Mouse (Mus musculus) limb, embryonic 11.5 days (tissue): ENCODE data around the gene Tcp10a. TPM values are rescaled to one million over a fixed set of nuclear protein-coding genes. Genes with fewer than 3 reads are reported as not detected.
"Not testable (repeated sequence)": the region's sequence is repeated elsewhere in the genome, so short reads cannot be mapped to it uniquely, and the experiment has no call there.

Source experiments
- ATAC-seq: fragments of 200-750 bp; cut with Nextera tagmentation; 2 replicates; pipeline ENCODE4 v1.8.0; 2017; ENCODE audit warnings: low read depth; ENCODE audit not compliant: insufficient number of reproducible peaks, low FRiP score, low TSS enrichment
- DNase-seq: peaks from one replicate; pipeline ENCODE4 v3.0.0-alpha.2; 2015; ENCODE audit warnings: low spot score
- H3K27ac ChIP-seq: fragments of 300-500 bp; sonication (generic); replicated peaks from 2 replicates; pipeline ENCODE4 v1.5.1; 2014; ENCODE audit warnings: low read depth, mild to moderate bottlenecking, low read length
- H3K27me3 ChIP-seq: fragments of 300-500 bp; sonication (generic); 2 replicates; pipeline ENCODE4 v1.6.1; 2014; ENCODE audit warnings: mild to moderate bottlenecking, low read length, mixed read lengths; ENCODE audit not compliant: control insufficient read depth, insufficient read depth
- H3K36me3 ChIP-seq: fragments of 300-500 bp; sonication (generic); 2 replicates; pipeline ENCODE4 v1.6.1; 2014; ENCODE audit warnings: mild to moderate bottlenecking, low read length, moderate library complexity, mixed read lengths; ENCODE audit not compliant: control insufficient read depth, insufficient read depth
- H3K4me1 ChIP-seq: fragments of 300-500 bp; sonication (generic); 2 replicates; pipeline ENCODE4 v1.6.1; 2014; ENCODE audit warnings: low read length, mixed read lengths; ENCODE audit not compliant: control insufficient read depth, insufficient read depth
- H3K4me2 ChIP-seq: fragments of 300-500 bp; sonication (generic); 2 replicates; pipeline ENCODE4 v1.6.1; 2014; ENCODE audit warnings: low read depth, mild to moderate bottlenecking, moderate library complexity; ENCODE audit not compliant: severe bottlenecking
- H3K4me3 ChIP-seq: fragments of 300-500 bp; sonication (generic); 2 replicates; pipeline ENCODE4 v1.5.1; 2014; ENCODE audit warnings: low read depth, low read length
- H3K9ac ChIP-seq: fragments of 300-500 bp; sonication (generic); 2 replicates; pipeline ENCODE4 v1.6.1; 2014; ENCODE audit warnings: mild to moderate bottlenecking, low read length
- H3K9me3 ChIP-seq: fragments of 300-500 bp; sonication (generic); 2 replicates; pipeline ENCODE4 v1.6.1; 2016; ENCODE audit warnings: low read length; ENCODE audit not compliant: control insufficient read depth
- WGBS: fragments of 180-500 bp; shearing (Covaris S2); extraction: QIAGEN DNeasy Blood & Tissue Kit; methylation state at CpG from one replicate; pipeline ENCODE4 v1.1.7; 2014; 5-methylcytosine and 5-hydroxymethylcytosine counted together
- polyA plus RNA-seq: library from polyadenylated mRNA; unstranded; fragments of >200 nt; fragmentation: Nextera tagmentation; extraction: Ambion mirVana; gene quantifications from 2 replicates; pipeline ENCODE4 v1.2.1, GENCODE M21; 2014

Tcp10a gene
- polyA plus RNA-seq, 1 experiment from 2014 or later, result not detected

- H3K4me2 ChIP-seq, DNase-seq, ATAC-seq, H3K9ac ChIP-seq, H3K4me3 ChIP-seq, H3K27ac ChIP-seq, H3K4me1 ChIP-seq, H3K36me3 ChIP-seq, H3K9me3 ChIP-seq, H3K27me3 ChIP-seq: not testable (repeated sequence)
- WGBS, result 22% methylated on average over 2 of the region's 3 CpGs
These were observed 53.5 kb downstream of the Tcp10a start for GRCm38 (mm10) chr17:7377907-7378306.

GRCm38 (mm10) chr17:7382711-7383110, 58.3 kb downstream of the Tcp10a start:
- ATAC-seq, H3K4me1 ChIP-seq, H3K27ac ChIP-seq, H3K9me3 ChIP-seq, H3K9ac ChIP-seq, H3K27me3 ChIP-seq, H3K4me2 ChIP-seq, DNase-seq, H3K36me3 ChIP-seq, H3K4me3 ChIP-seq: not testable (repeated sequence)
- WGBS, result 82% methylated on average over 1 of the region's 3 CpGs

- ATAC-seq, result not testable (repeated sequence)
- WGBS, result 82% methylated on average over 10 of the region's 13 CpGs
These were observed 59.0 kb downstream of the Tcp10a start for GRCm38 (mm10) chr17:7383167-7384143.

GRCm38 (mm10) chr17:7385364-7385763, 60.9 kb downstream of the Tcp10a start, which contains the start of gene Unc93a2:
Unc93a2 (minus strand) TSS chr17:7385464.
- not testable (repeated sequence) for H3K27me3 ChIP-seq, H3K4me1 ChIP-seq, H3K9me3 ChIP-seq, H3K4me2 ChIP-seq, DNase-seq, H3K36me3 ChIP-seq, H3K4me3 ChIP-seq, H3K27ac ChIP-seq, H3K9ac ChIP-seq, ATAC-seq
- WGBS, result 82% methylated on average over 3 of the region's 3 CpGs

More at GRCm38 (mm10) chr17:7383167-7384143, 59.0 kb downstream of the Tcp10a start:
- H3K4me3 ChIP-seq, H3K36me3 ChIP-seq, H3K27ac ChIP-seq, DNase-seq, H3K9me3 ChIP-seq, H3K27me3 ChIP-seq, H3K4me2 ChIP-seq, H3K9ac ChIP-seq, H3K4me1 ChIP-seq: not testable (repeated sequence)

GRCm38 (mm10) chr17:7386016-7386415, 61.6 kb downstream of the Tcp10a start:
- not testable (repeated sequence) for DNase-seq

GRCm38 (mm10) chr17:7388341-7388957, 64.0 kb downstream of the Tcp10a start:
- peak; percentile 59; the same call in 1 of the 2 replicates for ATAC-seq
- H3K4me2 ChIP-seq, result not testable (repeated sequence)

More at GRCm38 (mm10) chr17:7386016-7386415, 61.6 kb downstream of the Tcp10a start:
- not testable (repeated sequence) for H3K27me3 ChIP-seq, H3K4me1 ChIP-seq, H3K36me3 ChIP-seq, H3K27ac ChIP-seq, ATAC-seq, H3K4me3 ChIP-seq, H3K4me2 ChIP-seq, H3K9ac ChIP-seq, H3K9me3 ChIP-seq
- whole genome bisulfite sequencing, result 78% methylated on average over 8 of the region's 8 CpGs

GRCm38 (mm10) chr17:7388958-7389356, 64.5 kb downstream of the Tcp10a start:
- H3K27ac ChIP-seq, ATAC-seq, H3K9ac ChIP-seq, H3K36me3 ChIP-seq, H3K4me2 ChIP-seq, H3K4me3 ChIP-seq, H3K27me3 ChIP-seq, H3K9me3 ChIP-seq, H3K4me1 ChIP-seq, DNase-seq: not testable (repeated sequence)
- WGBS, result 84% methylated on average over 6 of the region's 8 CpGs

More at GRCm38 (mm10) chr17:7388341-7388957, 64.0 kb downstream of the Tcp10a start:
- not testable (repeated sequence) for H3K27me3 ChIP-seq, H3K9ac ChIP-seq, H3K27ac ChIP-seq, H3K4me3 ChIP-seq, H3K9me3 ChIP-seq, DNase-seq, H3K36me3 ChIP-seq, H3K4me1 ChIP-seq
- no CpG with 5 or more reads among the region's 2 CpGs for WGBS

- H3K4me1 ChIP-seq, DNase-seq, H3K4me2 ChIP-seq, H3K36me3 ChIP-seq, H3K9ac ChIP-seq, H3K27me3 ChIP-seq, H3K4me3 ChIP-seq, ATAC-seq, H3K9me3 ChIP-seq, H3K27ac ChIP-seq: not testable (repeated sequence)
- WGBS, result 77% methylated on average over 7 of the region's 7 CpGs
These were observed 65.5 kb downstream of the Tcp10a start for GRCm38 (mm10) chr17:7389898-7390297.
